Mouse (Mus musculus): Measurements from ENCODE around the gene Elp4.

DNA sequence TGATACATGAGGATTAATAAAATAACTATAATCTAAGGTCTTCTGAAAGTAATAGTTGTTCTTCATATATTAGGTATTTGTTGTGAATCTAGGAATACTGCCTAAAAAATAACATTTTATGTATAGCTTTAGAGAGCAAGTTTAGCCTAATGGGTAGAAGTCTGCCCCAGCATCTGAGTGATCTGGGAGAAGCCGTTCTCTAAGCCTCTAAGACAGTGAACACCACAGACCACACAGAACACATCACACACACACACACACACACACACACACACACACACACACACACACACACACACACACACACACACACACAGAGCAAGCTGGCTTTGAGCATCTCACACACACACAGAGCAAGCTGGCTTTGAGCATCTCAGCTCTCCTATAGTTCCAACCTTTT is 123.6 kb downstream of the Elp4 start:
- TF ChIP-seq POLR2AphosphoS2 (IDR thresholded peaks at IDR 0.05; ENCODE audit: insufficient read length, low read depth) (no peak), MYOG (IDR thresholded peaks at IDR 0.05; ENCODE audit: control insufficient read depth in 1 of 3, insufficient read depth in 1 of 3, insufficient read length in 2 of 3, low read depth in 2 of 3) (no peak), SRF (IDR thresholded peaks at IDR 0.05; ENCODE audit: control insufficient read depth, insufficient read length, low read depth) (no peak)

Measured in myocyte (in vitro differentiated cells).